Mouse (Mus musculus): ENCODE data around the gene Fcgrt. TPM values are rescaled to one million over a fixed set of nuclear protein-coding genes. Genes with fewer than 3 reads are reported as not detected.

The Fcgrt gene
- polyA plus RNA-seq, 1 experiment, result 67.2 TPM

DNA sequence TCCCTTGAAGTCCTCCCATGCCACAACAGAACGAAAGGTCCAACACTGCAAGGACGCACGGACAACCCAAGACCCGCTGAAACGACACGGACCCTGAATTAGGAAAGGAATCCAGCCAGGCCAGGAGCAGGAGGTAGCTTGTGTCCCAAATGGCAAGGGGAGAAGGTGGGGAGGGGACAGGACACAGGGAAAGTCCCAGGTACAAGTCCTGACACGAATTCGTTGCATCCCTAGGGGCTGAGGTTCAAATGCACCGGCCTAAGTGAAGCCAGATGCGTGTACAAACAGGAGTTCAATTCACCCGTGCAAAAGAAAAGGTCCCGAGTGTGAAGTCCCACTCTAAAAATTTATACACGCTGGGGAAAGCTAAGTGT lies 52.1 kb downstream of the Fcgrt start:
- peaks cover 13% of the 10 kb centered on the region for H3K79me2 ChIP-seq (ENCODE audit: control insufficient read depth, insufficient read depth)
- TF ChIP-seq TCF12 (IDR thresholded peaks at IDR 0.05; ENCODE audit: insufficient read depth, poor library complexity, severe bottlenecking) (no peak), TCF3 (IDR thresholded peaks at IDR 0.05; ENCODE audit: insufficient read length, low read depth) (no peak), E2F4 (IDR thresholded peaks at IDR 0.05; ENCODE audit: insufficient read depth) (no peak), POLR2AphosphoS2 (IDR thresholded peaks at IDR 0.05; ENCODE audit: insufficient read length, low read depth) (no peak), USF1 (IDR thresholded peaks at IDR 0.05; ENCODE audit: low read depth) (no peak), POLR2A (IDR thresholded peaks at IDR 0.05; ENCODE audit: insufficient read length, low read depth) (no peak), CEBPB (IDR thresholded peaks at IDR 0.05; ENCODE audit: insufficient read depth, poor library complexity, severe bottlenecking) (no peak), MAX (IDR thresholded peaks at IDR 0.05; ENCODE audit: low read depth) (no peak)
- peak overlapping the region; percentile 98 for H3K4me2 ChIP-seq (ENCODE audit: low read depth)
- peak overlapping the region; percentile 58 for H3K4me3 ChIP-seq
- H3K27me3 ChIP-seq (ENCODE audit: control insufficient read depth, insufficient read depth, insufficient read length), result no peaks in the 10 kb centered on the region
- H3ac ChIP-seq (ENCODE audit: control insufficient read depth, insufficient read length), result peak overlapping the region; percentile 42
- H3K36me3 ChIP-seq (ENCODE audit: control insufficient read depth, insufficient read depth), result no peaks in the 10 kb centered on the region

GRCm38 (mm10) chr7:45050945-45051600 lies 52.6 kb downstream of the Fcgrt start:
- Histone ChIP-seq H3K27me3 (ENCODE audit: control insufficient read depth, insufficient read depth, insufficient read length) (no peaks in the 10 kb centered on the region), H3K4me3 (peak overlapping the region; percentile 58), H3ac (ENCODE audit: control insufficient read depth, insufficient read length) (no peak overlapping the region), H3K36me3 (ENCODE audit: control insufficient read depth, insufficient read depth) (no peaks in the 10 kb centered on the region), H3K4me2 (ENCODE audit: low read depth) (peak overlapping the region; percentile 98), H3K79me2 (ENCODE audit: control insufficient read depth, insufficient read depth) (peaks cover 13% of the 10 kb centered on the region)
- TF ChIP-seq POLR2A (IDR thresholded peaks at IDR 0.05; ENCODE audit: insufficient read length, low read depth) (no peak), SRF (IDR thresholded peaks at IDR 0.05; ENCODE audit: control insufficient read depth, insufficient read length, low read depth) (no peak), MAX (IDR thresholded peaks at IDR 0.05; ENCODE audit: low read depth) (no peak), E2F4 (IDR thresholded peaks at IDR 0.05; ENCODE audit: insufficient read depth) (no peak), REST (IDR thresholded peaks at IDR 0.05; ENCODE audit: insufficient read depth, insufficient read length) (no peak), POLR2AphosphoS2 (IDR thresholded peaks at IDR 0.05; ENCODE audit: insufficient read length, low read depth) (no peak)

GRCm38 (mm10) chr7:45048923-45049657 lies 54.6 kb downstream of the Fcgrt start:
- Histone ChIP-seq H3K4me3 (no peak overlapping the region), H3K27me3 (ENCODE audit: control insufficient read depth, insufficient read depth, insufficient read length) (no peaks in the 10 kb centered on the region), H3K36me3 (ENCODE audit: control insufficient read depth, insufficient read depth) (peaks cover 4% of the 10 kb centered on the region), H3K4me2 (ENCODE audit: low read depth) (no peak overlapping the region), H3ac (ENCODE audit: control insufficient read depth, insufficient read length) (no peak overlapping the region), H3K79me2 (ENCODE audit: control insufficient read depth, insufficient read depth) (peaks cover 13% of the 10 kb centered on the region)
- TF ChIP-seq MYOG (IDR thresholded peaks at IDR 0.05; ENCODE audit: control insufficient read depth in 1 of 3, insufficient read depth in 1 of 3, insufficient read length in 2 of 3, low read depth in 2 of 3) (no peak), POLR2A (IDR thresholded peaks at IDR 0.05; ENCODE audit: insufficient read length, low read depth) (no peak), TCF12 (IDR thresholded peaks at IDR 0.05; ENCODE audit: insufficient read depth, poor library complexity, severe bottlenecking) (no peak), MYOD1 (IDR thresholded peaks at IDR 0.05; ENCODE audit: control insufficient read depth in 1 of 3, insufficient read length in 2 of 3, low read depth in 2 of 3) (no peak), REST (IDR thresholded peaks at IDR 0.05; ENCODE audit: insufficient read depth, insufficient read length) (no peak), USF1 (IDR thresholded peaks at IDR 0.05; ENCODE audit: low read depth) (no peak), MAX (IDR thresholded peaks at IDR 0.05; ENCODE audit: low read depth) (no peak), SRF (IDR thresholded peaks at IDR 0.05; ENCODE audit: control insufficient read depth, insufficient read length, low read depth) (no peak), TCF3 (IDR thresholded peaks at IDR 0.05; ENCODE audit: insufficient read length, low read depth) (no peak), E2F4 (IDR thresholded peaks at IDR 0.05; ENCODE audit: insufficient read depth) (no peak), CEBPB (IDR thresholded peaks at IDR 0.05; ENCODE audit: insufficient read depth, poor library complexity, severe bottlenecking) (no peak), POLR2AphosphoS2 (IDR thresholded peaks at IDR 0.05; ENCODE audit: insufficient read length, low read depth) (no peak)

DNA sequence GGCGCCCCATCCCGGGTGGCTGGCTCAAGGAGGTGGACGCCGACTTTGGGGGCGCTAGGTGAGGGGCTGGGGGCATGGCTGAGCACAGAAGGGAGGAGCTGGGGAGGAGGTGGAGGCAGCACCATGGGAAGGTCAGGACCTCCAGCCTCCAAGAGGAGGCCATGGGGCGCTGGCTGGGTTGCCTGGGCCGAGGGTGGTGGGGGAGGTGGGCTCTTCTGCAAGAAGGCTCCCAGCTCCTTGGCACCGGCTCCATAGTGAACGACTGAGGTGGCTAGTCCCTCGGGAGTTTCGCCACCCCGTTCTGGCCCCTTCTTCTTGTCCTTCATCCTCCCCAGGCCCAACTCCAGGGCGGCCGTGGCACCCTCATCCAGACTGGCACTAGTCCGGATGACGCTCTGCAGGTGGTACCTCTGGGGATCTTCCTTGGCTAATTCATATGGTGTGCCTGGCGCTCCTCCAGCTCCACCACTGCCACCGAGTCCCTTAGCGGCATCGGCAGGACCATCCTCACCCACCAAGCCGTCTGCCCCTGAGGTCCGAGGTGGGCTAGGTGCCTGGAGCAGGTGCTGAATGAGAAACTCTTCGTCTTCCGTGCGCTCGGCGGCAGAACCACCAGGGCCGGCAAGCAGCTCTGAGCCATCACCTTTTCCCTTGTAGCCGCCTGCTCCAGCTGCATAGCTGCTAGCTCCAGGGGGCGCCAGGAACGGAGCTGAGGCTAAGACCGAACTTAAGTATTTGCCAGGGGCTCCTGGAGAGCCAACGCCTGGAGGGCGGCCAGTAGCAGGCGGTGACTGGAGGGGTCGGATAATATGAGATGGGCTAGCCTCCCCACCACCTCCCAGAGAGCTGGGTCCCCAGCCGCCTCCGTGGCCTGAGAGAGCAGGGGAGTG lies 55.4 kb downstream of the Fcgrt start:
- Histone ChIP-seq H3ac (ENCODE audit: control insufficient read depth, insufficient read length) (no peak overlapping the region), H3K27me3 (ENCODE audit: control insufficient read depth, insufficient read depth, insufficient read length) (no peaks in the 10 kb centered on the region), H3K79me2 (ENCODE audit: control insufficient read depth, insufficient read depth) (peaks cover 13% of the 10 kb centered on the region), H3K4me2 (ENCODE audit: low read depth) (no peak overlapping the region), H3K4me3 (no peak overlapping the region), H3K36me3 (ENCODE audit: control insufficient read depth, insufficient read depth) (peaks cover 9% of the 10 kb centered on the region)
- TF ChIP-seq E2F4 (IDR thresholded peaks at IDR 0.05; ENCODE audit: insufficient read depth) (no peak), REST (IDR thresholded peaks at IDR 0.05; ENCODE audit: insufficient read depth, insufficient read length) (no peak), POLR2A (IDR thresholded peaks at IDR 0.05; ENCODE audit: insufficient read length, low read depth) (no peak), TCF3 (IDR thresholded peaks at IDR 0.05; ENCODE audit: insufficient read length, low read depth) (no peak), POLR2AphosphoS2 (IDR thresholded peaks at IDR 0.05; ENCODE audit: insufficient read length, low read depth) (no peak), TCF12 (IDR thresholded peaks at IDR 0.05; ENCODE audit: insufficient read depth, poor library complexity, severe bottlenecking) (no peak), CEBPB (IDR thresholded peaks at IDR 0.05; ENCODE audit: insufficient read depth, poor library complexity, severe bottlenecking) (no peak), MYOG (IDR thresholded peaks at IDR 0.05; ENCODE audit: control insufficient read depth in 1 of 3, insufficient read depth in 1 of 3, insufficient read length in 2 of 3, low read depth in 2 of 3) (no peak), MYOD1 (IDR thresholded peaks at IDR 0.05; ENCODE audit: control insufficient read depth in 1 of 3, insufficient read length in 2 of 3, low read depth in 2 of 3) (no peak), SRF (IDR thresholded peaks at IDR 0.05; ENCODE audit: control insufficient read depth, insufficient read length, low read depth) (no peak), USF1 (IDR thresholded peaks at IDR 0.05; ENCODE audit: low read depth) (no peak), MAX (IDR thresholded peaks at IDR 0.05; ENCODE audit: low read depth) (no peak)
